Comparison of ENCODE assay signal across 22 mouse cellular contexts in genomic region chr11:33869559-33869958, GRCm38 (mm10).
DNase-seq lines count a peak whose midpoint lies in the region; ATAC-seq and TF ChIP-seq lines count a peak whose summit lies in the region.
"Had no signal": no experiment of that assay in that cellular context is flagged by ENCODE, and none has a peak within 500 bp of the region (broad histone marks: within the 10 kb centered on the region; RNA-seq: fewer than 3 reads in every experiment).

No protein-coding gene starts in this region.

- no peak for TF ChIP-seq EP300 in heart, adult 2 months (IDR thresholded peaks at IDR 0.05; ENCODE audit: insufficient read depth, low read depth, low read length)
- TF ChIP-seq EP300 in liver, postnatal 0 days (IDR thresholded peaks at IDR 0.05; ENCODE audit: low read depth) = no peak

- no peak for ATAC-seq in heart, embryonic 11.5 days (replicated peaks; ENCODE audit: insufficient number of reproducible peaks, low FRiP score, low TSS enrichment)
- no peak for ATAC-seq in liver, postnatal 0 days
- no peak for ATAC-seq in liver, embryonic 12.5 days
- ATAC-seq: CD4-positive, CD25-positive, alpha-beta regulatory T cell, adult 4 months; forebrain, postnatal 0 days had no signal

- TF ChIP-seq POLR2A in heart, adult 2 months (IDR thresholded peaks at IDR 0.05; ENCODE audit: insufficient read depth, low read depth, low read length) = no peak
- TF ChIP-seq POLR2A in testis, adult 2 months (IDR thresholded peaks at IDR 0.05; ENCODE audit: control insufficient read depth, low read depth, low read length) = no peak

- no peak overlapping the region for H3K9ac ChIP-seq in heart, adult 2 months (ENCODE audit: low read depth, low read length)
- H3K9ac ChIP-seq in heart, embryonic 11.5 days (ENCODE audit: low read depth, low read length) = no peak overlapping the region
- H3K9ac ChIP-seq in liver, postnatal 0 days (replicated peaks) = no peak overlapping the region
- H3K9ac ChIP-seq in liver, embryonic 12.5 days = no peak overlapping the region
- H3K9ac ChIP-seq: embryonic facial prominence, embryonic 12.5 days; forebrain, postnatal 0 days; limb, embryonic 13.5 days; liver, embryonic 13.5 days had no signal

- no peak overlapping the region for H3K27ac ChIP-seq in heart, adult 2 months
- H3K27ac ChIP-seq in heart, embryonic 11.5 days (ENCODE audit: low read depth, low read length) = no peak overlapping the region
- no peak overlapping the region for H3K27ac ChIP-seq in liver, postnatal 0 days (ENCODE audit: low read depth)
- H3K27ac ChIP-seq in liver, embryonic 12.5 days = no peak overlapping the region
- peak overlapping the region; percentile 42; the same call in 1 of the 2 replicates for H3K27ac ChIP-seq in testis, adult 2 months (ENCODE audit: control insufficient read depth, insufficient read depth, low read depth, low read length)
- H3K27ac ChIP-seq: embryonic facial prominence, embryonic 12.5 days; limb, embryonic 13.5 days; liver, embryonic 13.5 days; midbrain, embryonic 10.5 days had no signal

- H3K79me2 ChIP-seq in heart, adult 2 months (replicated peaks; ENCODE audit: control insufficient read depth, insufficient read depth, low read length) = no peaks in the 10 kb centered on the region

- H3K4me3 ChIP-seq in heart, adult 2 months = no peak overlapping the region
- H3K4me3 ChIP-seq in heart, embryonic 11.5 days (ENCODE audit: low read depth, low read length) = no peak overlapping the region
- no peak overlapping the region for H3K4me3 ChIP-seq in liver, postnatal 0 days (ENCODE audit: low read depth, low read length)
- no peak overlapping the region for H3K4me3 ChIP-seq in liver, embryonic 12.5 days
- no peak overlapping the region for H3K4me3 ChIP-seq in testis, adult 2 months (ENCODE audit: control insufficient read depth, low read depth, low read length)
- H3K4me3 ChIP-seq: embryonic facial prominence, embryonic 12.5 days; limb, embryonic 13.5 days; liver, embryonic 13.5 days; midbrain, embryonic 10.5 days had no signal

- WGBS in heart, adult 2 months = 56% methylated on average over 3 of the region's 3 CpGs
- 63% methylated on average over 3 of the region's 3 CpGs for WGBS in heart, embryonic 11.5 days (ENCODE audit: insufficient replicate concordance)
- 70% methylated on average over 3 of the region's 3 CpGs for WGBS in liver, postnatal 0 days (ENCODE audit: insufficient replicate concordance)
- WGBS in liver, embryonic 12.5 days (ENCODE audit: insufficient replicate concordance) = 64% methylated on average over 3 of the region's 3 CpGs

- peak; percentile 27 for TF ChIP-seq CTCF in heart, adult 2 months (IDR thresholded peaks at IDR 0.05)
- TF ChIP-seq CTCF in liver, postnatal 0 days (IDR thresholded peaks at IDR 0.05; ENCODE audit: low read depth) = peak; percentile 31
- no peak for TF ChIP-seq CTCF in testis, adult 2 months (IDR thresholded peaks at IDR 0.05; ENCODE audit: control insufficient read depth, insufficient read depth, insufficient replicate concordance, low read depth, low read length)

- H3K9me3 ChIP-seq in heart, embryonic 11.5 days (replicated peaks; ENCODE audit: control insufficient read depth, low read length) = no peaks in the 10 kb centered on the region
- H3K9me3 ChIP-seq in liver, postnatal 0 days (ENCODE audit: low read length) = no peaks in the 10 kb centered on the region
- no peaks in the 10 kb centered on the region for H3K9me3 ChIP-seq in liver, embryonic 12.5 days (replicated peaks)
- H3K9me3 ChIP-seq: embryonic facial prominence, embryonic 12.5 days; limb, embryonic 13.5 days; liver, embryonic 13.5 days; midbrain, embryonic 10.5 days had no signal

- peaks cover 2% of the 10 kb centered on the region for H3K4me1 ChIP-seq in heart, adult 2 months (ENCODE audit: control insufficient read depth, insufficient read depth, low read length)
- peaks cover 24% of the 10 kb centered on the region for H3K4me1 ChIP-seq in heart, embryonic 11.5 days (ENCODE audit: control insufficient read depth, insufficient read depth, low read length)
- peaks cover 22% of the 10 kb centered on the region for H3K4me1 ChIP-seq in liver, postnatal 0 days (ENCODE audit: insufficient read depth)
- H3K4me1 ChIP-seq in liver, embryonic 12.5 days = peaks cover 28% of the 10 kb centered on the region
- H3K4me1 ChIP-seq in testis, adult 2 months (ENCODE audit: control insufficient read depth, insufficient read depth, low read length) = peaks cover 9% of the 10 kb centered on the region

- H3K36me3 ChIP-seq in heart, adult 2 months (ENCODE audit: control insufficient read depth, insufficient read depth, low read length) = no peaks in the 10 kb centered on the region
- H3K36me3 ChIP-seq in heart, embryonic 11.5 days (ENCODE audit: control insufficient read depth, insufficient read depth, low read length) = no peaks in the 10 kb centered on the region
- no peaks in the 10 kb centered on the region for H3K36me3 ChIP-seq in liver, postnatal 0 days (replicated peaks; ENCODE audit: insufficient read depth, low read length)
- H3K36me3 ChIP-seq in liver, embryonic 12.5 days = no peaks in the 10 kb centered on the region
- no peaks in the 10 kb centered on the region for H3K36me3 ChIP-seq in testis, adult 2 months (ENCODE audit: control insufficient read depth, insufficient read depth, low read length)
- H3K36me3 ChIP-seq: embryonic facial prominence, embryonic 12.5 days; limb, embryonic 13.5 days; liver, embryonic 13.5 days; midbrain, embryonic 10.5 days had no signal

- intact Hi-C loops in heart, adult 2 months (cut with DNase I) = no loop called here

- no peak for DNase-seq in heart, adult 2 months
- no peak for DNase-seq in liver, postnatal 0 days
- no peak for DNase-seq in testis, postnatal 10 days (ENCODE audit: low spot score)
- no peak for DNase-seq in urinary bladder, postnatal 10 days (ENCODE audit: low spot score)
- DNase-seq: adrenal gland, adult 2 months; cerebellum, adult 18-20 months; cerebellum, postnatal 14 days; forebrain, postnatal 0 days; kidney, adult 2 months; kidney, postnatal 14 days; layer of hippocampus, postnatal 36 days; liver, embryonic 13.5 days; right cerebral cortex, postnatal 25 days; spleen, adult 18-20 months; thymus, postnatal 25 days had no signal

- H3K27me3 ChIP-seq in heart, adult 2 months (ENCODE audit: control insufficient read depth, insufficient read depth, low read length) = no peaks in the 10 kb centered on the region
- no peaks in the 10 kb centered on the region for H3K27me3 ChIP-seq in heart, embryonic 11.5 days (ENCODE audit: control insufficient read depth, insufficient read depth, low read length)
- H3K27me3 ChIP-seq in liver, postnatal 0 days (ENCODE audit: insufficient read depth, low read length) = no peaks in the 10 kb centered on the region
- H3K27me3 ChIP-seq in liver, embryonic 12.5 days (replicated peaks) = 0 out of 2 replicates have a peak, but pooled peaks cover 4% of the 10 kb centered on the region
- no peaks in the 10 kb centered on the region for H3K27me3 ChIP-seq in testis, adult 2 months (ENCODE audit: control insufficient read depth, insufficient read depth, low read length)
- H3K27me3 ChIP-seq: embryonic facial prominence, embryonic 12.5 days; limb, embryonic 13.5 days had no signal

- no peak overlapping the region for H3K4me2 ChIP-seq in heart, embryonic 11.5 days
- no peak overlapping the region for H3K4me2 ChIP-seq in liver, postnatal 0 days (ENCODE audit: low read depth, low read length)
- H3K4me2 ChIP-seq in liver, embryonic 12.5 days = no peak overlapping the region
- H3K4me2 ChIP-seq: embryonic facial prominence, embryonic 12.5 days; limb, embryonic 13.5 days; liver, embryonic 13.5 days had no signal
